Mouse (Mus musculus) heart, postnatal 0 days (tissue): ENCODE results near the gene Mapk14. TPM values are rescaled to one million over a fixed set of nuclear protein-coding genes. Genes with fewer than 3 reads are reported as not detected.

Source experiments
- ATAC-seq: fragments of 200-750 bp; cut with Nextera tagmentation; 2 replicates; pipeline ENCODE4 v1.8.0; 2017; ENCODE audit warnings: low read depth, moderate number of reproducible peaks, moderate library complexity; ENCODE audit not compliant: insufficient read depth
- DNase-seq: peaks from one replicate; pipeline ENCODE4 v3.0.0-alpha.2; 2016; ENCODE audit warnings: low spot score
- H3K27ac ChIP-seq: fragments of 300-500 bp; sonication (generic); 2 replicates; pipeline ENCODE4 v1.5.1; 2014; ENCODE audit warnings: low read depth, mild to moderate bottlenecking
- H3K27me3 ChIP-seq: fragments of 300-500 bp; sonication (generic); 2 replicates; pipeline ENCODE4 v1.6.1; 2014; ENCODE audit warnings: low read length, mixed read lengths; ENCODE audit not compliant: control insufficient read depth, insufficient read depth
- H3K36me3 ChIP-seq: fragments of 300-500 bp; sonication (generic); replicated peaks from 2 replicates; pipeline ENCODE4 v1.6.1; 2014; ENCODE audit warnings: low read length, mixed read lengths; ENCODE audit not compliant: control insufficient read depth, insufficient read depth
- H3K4me1 ChIP-seq: fragments of 300-500 bp; sonication (generic); 2 replicates; pipeline ENCODE4 v1.6.1; 2014; ENCODE audit warnings: antibody characterized with exemption; ENCODE audit not compliant: control insufficient read depth, insufficient read depth
- H3K4me2 ChIP-seq: fragments of 300-500 bp; sonication (generic); 2 replicates; pipeline ENCODE4 v1.6.1; 2014; ENCODE audit warnings: low read depth, mild to moderate bottlenecking, low read length, moderate library complexity
- H3K4me3 ChIP-seq: fragments of 300-500 bp; sonication (generic); 2 replicates; pipeline ENCODE4 v1.5.1; 2014; ENCODE audit warnings: low read depth, low read length
- H3K9ac ChIP-seq: fragments of 300-500 bp; sonication (generic); replicated peaks from 2 replicates; pipeline ENCODE4 v1.6.1; 2014; ENCODE audit warnings: low read depth, low read length, mixed read lengths
- H3K9me3 ChIP-seq: fragments of 300-500 bp; sonication (generic); replicated peaks from 2 replicates; pipeline ENCODE4 v1.6.1; 2016; ENCODE audit warnings: low read length; ENCODE audit not compliant: control insufficient read depth
- CTCF ChIP-seq: IDR thresholded peaks from 2 replicates; pipeline ENCODE4 v1.5.1; 2016; ENCODE audit warnings: antibody characterized with exemption, control low read depth, low read depth
- EP300 ChIP-seq: IDR thresholded peaks from 2 replicates; pipeline ENCODE4 v1.6.1; 2016; ENCODE audit warnings: antibody characterized with exemption, low read depth
- WGBS: fragments of 180-500 bp; shearing (Covaris S2); extraction: QIAGEN DNeasy Blood & Tissue Kit; methylation state at CpG from one replicate; pipeline ENCODE4 v1.1.7; 2014; 5-methylcytosine and 5-hydroxymethylcytosine counted together
- polyA plus RNA-seq: library from polyadenylated mRNA; unstranded; fragments of >200 nt; fragmentation: Nextera tagmentation; extraction: Ambion mirVana; gene quantifications from 2 replicates; pipeline ENCODE4 v1.2.1, GENCODE M21; 2015
- total RNA-seq: library from RNA; depleted of rRNA; stranded (reverse); fragments of >200 nt; gene quantifications from 2 replicates; pipeline ENCODE4 v1.2.3, GENCODE M21; 2014; ENCODE audit warnings: low replicate concordance

Mapk14 gene
- total and polyA plus RNA-seq, 2 experiments from 2014 or later: 19.4 to 47.7 TPM

- 0 out of 2 replicates have a peak, but pooled peaks cover 7% of the 10 kb centered on the region for H3K4me1 ChIP-seq
- H3K36me3 ChIP-seq: no peaks in the 10 kb centered on the region
- no peak overlapping the region for H3K9ac ChIP-seq
- no peak overlapping the region for H3K4me2 ChIP-seq
- no peaks in the 10 kb centered on the region for H3K9me3 ChIP-seq
- 30% methylated on average over 4 of the region's 4 CpGs for WGBS
- ATAC-seq: no peak
- H3K27ac ChIP-seq: no peak overlapping the region
- no peak for DNase-seq
- no peaks in the 10 kb centered on the region for H3K27me3 ChIP-seq
- no peak for TF ChIP-seq EP300
- TF ChIP-seq CTCF: no peak
- H3K4me3 ChIP-seq: no peak overlapping the region
Measured at GRCm38 (mm10) chr17:28687354-28687753, 3.8 kb upstream of the Mapk14 start.

DNA sequence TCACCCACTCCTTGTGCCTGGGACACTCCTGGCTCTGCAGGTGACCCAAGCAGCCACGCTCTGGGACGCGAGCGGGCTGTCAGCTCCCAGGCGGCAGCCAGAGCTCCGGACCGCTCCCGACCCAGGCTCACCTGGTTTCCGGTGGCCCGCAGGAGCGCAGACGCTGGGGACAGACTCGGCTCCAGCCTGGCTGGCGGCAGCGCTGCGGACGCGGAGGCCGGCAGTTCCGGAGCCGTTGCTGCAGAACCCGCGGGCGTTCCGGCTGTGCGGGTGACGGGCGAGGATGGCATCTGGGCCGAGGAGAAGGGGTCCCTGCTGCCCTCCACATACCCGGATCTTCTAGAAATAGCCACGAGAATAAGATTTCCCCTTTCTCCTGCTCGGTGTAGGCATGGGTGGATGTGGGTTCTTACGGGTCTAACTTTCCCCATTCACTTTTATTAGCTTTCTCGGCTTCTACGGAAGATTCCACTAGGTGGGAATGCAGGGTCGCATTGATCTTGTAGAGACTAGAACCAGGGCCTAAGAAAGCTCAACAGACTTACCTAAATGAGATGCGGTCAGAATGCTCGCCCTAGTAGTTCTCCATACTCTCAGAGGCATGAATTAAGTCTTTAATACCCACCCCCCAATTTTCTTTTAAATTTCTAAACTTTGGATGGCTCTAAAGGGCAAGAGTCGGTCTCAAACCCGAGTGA lies 1.4 kb upstream of the Mapk14 start, which contains the start of gene Slc26a8:
TSS of gene Slc26a8 (minus strand) at position 648 of the 698 bp plus-strand sequence.
- TF ChIP-seq EP300 (no peak), CTCF (no peak)
- Histone ChIP-seq H3K9me3 (no peaks in the 10 kb centered on the region), H3K9ac (peak within 1 kb of the TSS; percentile 68), H3K36me3 (no peaks in the 10 kb centered on the region), H3K27me3 (no peaks in the 10 kb centered on the region), H3K4me3 (peak within 1 kb of the TSS; percentile 92), H3K4me2 (peak within 1 kb of the TSS; percentile 80), H3K27ac (peak within 1 kb of the TSS; percentile 65), H3K4me1 (peaks cover 7% of the 10 kb centered on the region)
- DNase-seq (no peak), ATAC-seq (no peak)
- 11% methylated on average over 40 of the region's 40 CpGs for WGBS

DNA sequence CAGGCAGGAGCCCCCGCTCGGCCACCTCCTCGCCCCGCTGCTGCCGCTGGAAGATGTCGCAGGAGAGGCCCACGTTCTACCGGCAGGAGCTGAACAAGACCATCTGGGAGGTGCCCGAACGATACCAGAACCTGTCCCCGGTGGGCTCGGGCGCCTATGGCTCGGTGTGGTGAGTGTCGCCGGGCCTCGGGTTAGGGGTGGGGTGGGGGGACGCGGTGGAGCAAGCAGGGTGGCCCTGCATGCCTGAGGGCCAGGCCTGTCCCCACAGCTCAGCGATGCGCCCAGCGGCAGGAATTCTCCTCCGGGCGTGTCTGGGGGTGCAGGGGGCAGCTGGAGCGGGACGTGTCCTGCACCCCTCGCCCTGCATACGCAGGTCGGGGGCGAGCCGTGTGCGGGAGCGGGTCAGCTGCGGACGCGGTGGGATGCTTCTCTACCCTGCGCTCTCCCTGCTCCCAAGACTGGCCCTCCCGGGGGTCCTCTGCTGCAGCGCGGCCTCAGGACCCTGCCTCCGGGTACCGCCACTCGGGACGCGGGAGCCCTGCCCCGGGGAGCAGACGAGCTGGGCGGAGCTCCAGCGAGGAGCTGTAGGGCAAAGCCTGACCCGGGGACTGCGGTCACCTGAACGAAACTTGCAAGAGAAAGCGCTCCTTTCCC lies 685 bp downstream of the Mapk14 start:
- ATAC-seq (peak; percentile 39), DNase-seq (peak; percentile 49)
- Histone ChIP-seq H3K4me3 (peak overlapping the region; percentile 92), H3K4me1 (peaks cover 17% of the 10 kb centered on the region), H3K27ac (peak overlapping the region; percentile 94), H3K9me3 (no peaks in the 10 kb centered on the region), H3K4me2 (peak overlapping the region; percentile 69), H3K9ac (peak overlapping the region; percentile 89), H3K27me3 (no peaks in the 10 kb centered on the region), H3K36me3 (no peaks in the 10 kb centered on the region)
- under 1% methylated on average over 53 of the region's 53 CpGs for WGBS
- no peak; the same call in 1 of the 2 replicates for TF ChIP-seq CTCF
- no peak for TF ChIP-seq EP300

DNA sequence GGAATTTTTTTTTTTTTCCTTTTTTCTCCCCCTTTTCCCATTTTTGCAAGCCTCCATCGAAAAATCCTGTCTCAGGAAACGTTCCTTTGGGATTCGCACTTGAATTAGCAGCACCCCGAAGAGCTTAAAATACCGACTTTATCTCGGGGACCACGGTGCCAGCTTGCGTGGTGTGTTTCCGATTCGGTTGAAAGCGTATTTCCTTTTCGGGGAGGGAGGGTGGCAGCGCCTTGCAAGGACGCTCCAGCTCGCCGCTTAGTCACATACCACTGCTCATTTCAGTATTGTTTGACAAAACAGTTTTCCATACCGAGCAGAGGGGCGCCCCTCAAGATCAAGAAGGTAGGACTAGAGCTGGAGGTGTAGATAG lies 1.2 kb downstream of the Mapk14 start:
- peak overlapping the region; percentile 92 for H3K4me3 ChIP-seq
- peak overlapping the region; percentile 94 for H3K27ac ChIP-seq
- H3K36me3 ChIP-seq: no peaks in the 10 kb centered on the region
- peak overlapping the region; percentile 89 for H3K9ac ChIP-seq
- H3K4me1 ChIP-seq: peaks cover 22% of the 10 kb centered on the region
- peak overlapping the region; percentile 69 for H3K4me2 ChIP-seq
- TF ChIP-seq CTCF (no peak), EP300 (no peak)
- H3K27me3 ChIP-seq: no peaks in the 10 kb centered on the region
- WGBS: 0% methylated on average over 18 of the region's 18 CpGs
- ATAC-seq: no peak
- peak; percentile 47 for DNase-seq
- no peaks in the 10 kb centered on the region for H3K9me3 ChIP-seq

- peaks cover 30% of the 10 kb centered on the region for H3K4me1 ChIP-seq
- no peak for DNase-seq
- ATAC-seq: no peak
- H3K27me3 ChIP-seq: no peaks in the 10 kb centered on the region
- TF ChIP-seq EP300: no peak
- TF ChIP-seq CTCF: no peak
- no peaks in the 10 kb centered on the region for H3K9me3 ChIP-seq
- peak overlapping the region; percentile 89 for H3K9ac ChIP-seq
- H3K4me3 ChIP-seq: peak overlapping the region; percentile 92
- H3K36me3 ChIP-seq: no peaks in the 10 kb centered on the region
- WGBS: 32% methylated on average over 3 of the region's 3 CpGs
- H3K27ac ChIP-seq: peak overlapping the region; percentile 94
- peak overlapping the region; percentile 69 for H3K4me2 ChIP-seq
Measured at GRCm38 (mm10) chr17:28693086-28693485, 2.0 kb downstream of the Mapk14 start.
